Mouse (Mus musculus) erythroblast, embryonic 14.5 days (primary cell): ENCODE measurements at regions not wholly inside any gene's neighbourhood (a gene's known extent, or its start where the extent isn't known, plus 50 kb on each side); places are given as distances from the start of the nearest gene placed in this dataset.

ENCODE experiments used
- H3K27me3 ChIP-seq: 2 replicates; pipeline ENCODE4 v1.6.1; 2012; ENCODE audit warnings: inconsistent platforms; ENCODE audit not compliant: control insufficient read depth
- H3K36me3 ChIP-seq: 2 replicates; pipeline ENCODE4 v1.6.1; 2012; ENCODE audit warnings: mild to moderate bottlenecking, inconsistent platforms; ENCODE audit not compliant: control insufficient read depth
- H3K4me1 ChIP-seq: 2 replicates; pipeline ENCODE4 v1.6.1; 2012; ENCODE audit warnings: inconsistent platforms; ENCODE audit not compliant: control insufficient read depth
- H3K4me3 ChIP-seq: replicated peaks from 2 replicates; pipeline ENCODE3; 2012; ENCODE audit warnings: moderate library complexity, mild to moderate bottlenecking, inconsistent platforms
- H3K9me3 ChIP-seq: 2 replicates; pipeline ENCODE4 v1.6.1; 2012; ENCODE audit warnings: low read length, inconsistent platforms, mixed read lengths; ENCODE audit not compliant: control insufficient read depth
- GATA1 ChIP-seq: IDR thresholded peaks from 2 replicates; pipeline ENCODE4 v1.6.1; 2012; ENCODE audit warnings: low read length, inconsistent platforms, mixed read lengths
- TAL1 ChIP-seq: IDR thresholded peaks from 3 replicates; pipeline ENCODE4 v1.6.1; 2012; ENCODE audit warnings: low read length, inconsistent platforms, mixed read lengths

DNA sequence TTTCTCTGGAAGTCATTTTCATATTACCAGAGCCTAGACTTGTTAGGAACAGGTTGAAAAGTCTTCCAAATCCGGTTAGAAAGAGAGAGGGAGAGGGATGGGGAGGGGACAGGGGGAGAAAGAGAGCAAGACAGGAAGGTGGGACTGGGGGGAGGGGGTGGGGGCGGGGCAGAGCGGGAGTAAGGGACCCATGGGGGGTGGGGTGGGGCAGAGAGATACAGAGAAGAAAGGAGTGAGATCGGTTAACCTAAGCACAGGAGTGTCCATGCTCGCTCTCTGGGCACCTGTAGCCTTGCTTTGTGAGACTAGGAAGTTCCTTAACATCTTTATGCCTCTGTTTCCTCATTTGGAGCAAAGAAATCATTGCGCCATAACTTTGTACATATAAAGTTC, 56.8 kb upstream of the Foxo1 start:
- TF ChIP-seq GATA1 (no peak), TAL1 (no peak)
- H3K4me1 ChIP-seq = no peaks in the 10 kb centered on the region
- no peaks in the 10 kb centered on the region for H3K9me3 ChIP-seq
- H3K27me3 ChIP-seq = peaks cover 7% of the 10 kb centered on the region; the same call in 1 of the 2 replicates
- H3K4me3 ChIP-seq = no peak overlapping the region
- H3K36me3 ChIP-seq = no peaks in the 10 kb centered on the region

DNA sequence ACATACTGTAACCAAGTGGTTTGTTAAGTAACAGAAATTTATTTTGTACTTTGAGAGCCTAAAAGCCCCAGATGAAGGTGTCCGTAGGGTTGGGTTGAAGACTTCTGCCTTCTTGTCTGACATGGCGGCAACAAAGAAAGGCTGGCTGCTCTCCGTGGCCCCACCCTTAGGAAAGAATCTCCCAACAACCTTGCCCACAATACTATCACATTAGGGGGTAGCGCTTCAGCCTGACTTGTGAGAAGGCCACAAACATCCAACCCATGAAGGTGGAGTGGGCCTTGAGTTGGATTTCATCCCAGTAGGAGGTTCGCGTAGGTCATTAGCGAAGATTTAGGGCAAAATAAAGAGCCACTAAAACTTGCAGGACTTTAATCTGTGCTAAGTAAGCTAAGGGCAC, 54.0 kb upstream of the Foxo1 start:
- Histone ChIP-seq H3K9me3 (no peaks in the 10 kb centered on the region), H3K4me1 (no peaks in the 10 kb centered on the region), H3K36me3 (no peaks in the 10 kb centered on the region), H3K4me3 (no peak overlapping the region), H3K27me3 (peaks cover 7% of the 10 kb centered on the region; the same call in 1 of the 2 replicates)
- TF ChIP-seq GATA1 = no peak
- no peak for TF ChIP-seq TAL1

DNA sequence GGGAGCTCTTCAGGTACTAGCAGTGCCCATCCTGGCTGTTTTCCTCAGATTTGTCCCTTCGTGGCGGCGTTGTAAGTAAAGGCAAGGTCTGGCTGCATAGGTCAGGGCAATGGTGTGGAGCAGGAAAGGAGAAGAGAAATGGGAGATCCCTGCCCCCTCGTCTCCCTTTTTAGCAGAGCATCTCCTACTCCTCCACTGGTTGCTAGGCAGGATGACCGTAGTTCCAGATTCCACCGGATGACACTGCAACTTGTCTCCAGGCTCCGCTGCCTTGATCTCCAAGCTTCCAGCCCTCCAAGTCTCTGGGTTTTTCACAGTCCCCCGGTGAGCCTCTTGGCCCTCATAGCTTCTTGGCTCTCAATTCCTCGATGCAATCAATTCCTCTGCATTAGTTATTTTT, 53.1 kb upstream of the Foxo1 start:
- Histone ChIP-seq H3K4me3 (no peak overlapping the region), H3K4me1 (no peaks in the 10 kb centered on the region), H3K36me3 (no peaks in the 10 kb centered on the region), H3K27me3 (peaks cover 5% of the 10 kb centered on the region; the same call in 1 of the 2 replicates), H3K9me3 (no peaks in the 10 kb centered on the region)
- TF ChIP-seq TAL1 (no peak), GATA1 (no peak)
